Mouse (Mus musculus) forebrain, embryonic 15.5 days (tissue): ENCODE data around the gene Ccdc121. TPM values are rescaled to one million over a fixed set of nuclear protein-coding genes. Genes with fewer than 3 reads are reported as not detected.
A peak's percentile ranks its signal among the peaks of the same experiment; 100 is the strongest.

ENCODE experiments used
- ATAC-seq: fragments of 200-750 bp; cut with Nextera tagmentation; replicated peaks from 2 replicates; pipeline ENCODE4 v1.8.0; 2017; ENCODE audit warnings: mild to moderate bottlenecking, moderate TSS enrichment, moderate library complexity
- H3K27ac ChIP-seq: fragments of 300-500 bp; sonication (generic); replicated peaks from 2 replicates; pipeline ENCODE4 v1.5.1; 2015; ENCODE audit warnings: mild to moderate bottlenecking, inconsistent platforms
- H3K27me3 ChIP-seq: fragments of 300-500 bp; sonication (generic); 2 replicates; pipeline ENCODE4 v1.6.1; 2015; ENCODE audit warnings: inconsistent platforms
- H3K36me3 ChIP-seq: fragments of 300-500 bp; sonication (generic); 2 replicates; pipeline ENCODE4 v1.6.1; 2015; ENCODE audit warnings: mild to moderate bottlenecking, inconsistent platforms
- H3K4me1 ChIP-seq: fragments of 300-500 bp; sonication (generic); 2 replicates; pipeline ENCODE4 v1.6.1; 2015; ENCODE audit warnings: inconsistent platforms
- H3K4me2 ChIP-seq: fragments of 300-500 bp; sonication (generic); replicated peaks from 2 replicates; pipeline ENCODE4 v1.6.1; 2015; ENCODE audit warnings: mild to moderate bottlenecking, inconsistent platforms
- H3K4me3 ChIP-seq: fragments of 300-500 bp; sonication (generic); 2 replicates; pipeline ENCODE4 v1.5.1; 2015; ENCODE audit warnings: mild to moderate bottlenecking, inconsistent platforms
- H3K9ac ChIP-seq: fragments of 300-500 bp; sonication (generic); replicated peaks from 2 replicates; pipeline ENCODE4 v1.6.1; 2015; ENCODE audit warnings: mild to moderate bottlenecking, inconsistent platforms
- H3K9me3 ChIP-seq: fragments of 300-500 bp; sonication (generic); 2 replicates; pipeline ENCODE4 v1.6.1; 2016; ENCODE audit warnings: inconsistent platforms
- WGBS: fragments of 180-500 bp; shearing (Covaris S2); methylation state at CpG from one replicate; pipeline ENCODE4 v1.1.7; 2015; ENCODE audit warnings: mixed read lengths; 5-methylcytosine and 5-hydroxymethylcytosine counted together
- polyA plus RNA-seq: library from polyadenylated mRNA; unstranded; fragments of >200 nt; fragmentation: Nextera tagmentation; extraction: Ambion mirVana; gene quantifications from 2 replicates; pipeline ENCODE4 v1.2.1, GENCODE M21; 2015

Ccdc121 gene
- polyA plus RNA-seq, result 0.11 TPM in 1 of 2 replicates, not detected in the other

DNA sequence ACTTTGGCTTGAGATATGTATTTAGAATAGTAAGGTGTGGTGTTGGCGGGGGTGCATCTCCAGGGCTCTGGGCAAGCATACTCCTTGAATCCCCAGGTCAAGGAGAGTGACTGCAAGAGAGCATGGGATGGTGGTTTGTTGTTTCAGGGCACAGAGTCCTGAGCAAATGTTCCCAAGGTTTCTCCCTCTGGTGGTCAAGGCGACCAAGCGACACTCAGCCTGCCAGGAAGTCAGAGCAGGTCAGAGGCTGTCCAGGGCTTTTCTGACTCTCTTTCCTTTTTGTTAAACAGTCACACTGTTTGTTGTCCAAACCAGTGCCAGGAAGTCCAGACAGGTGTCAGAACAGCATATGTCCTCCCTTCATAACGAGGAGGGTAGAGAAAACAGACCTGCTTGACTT is at the start of gene Ccdc121:
TSS of gene Ccdc121 (minus strand) at position 145 of the 400 bp plus-strand sequence.
- H3K27me3 ChIP-seq, result no peaks in the 10 kb centered on the region
- H3K27ac ChIP-seq, result no peak within 1 kb of the TSS
- H3K4me3 ChIP-seq, result no peak within 1 kb of the TSS
- H3K36me3 ChIP-seq, result no peaks in the 10 kb centered on the region
- no peak for ATAC-seq
- no peak within 1 kb of the TSS for H3K4me2 ChIP-seq
- no peaks in the 10 kb centered on the region for H3K4me1 ChIP-seq
- 60% methylated on average over 4 of the region's 4 CpGs for WGBS
- no peaks in the 10 kb centered on the region for H3K9me3 ChIP-seq
- no peak within 1 kb of the TSS for H3K9ac ChIP-seq

DNA sequence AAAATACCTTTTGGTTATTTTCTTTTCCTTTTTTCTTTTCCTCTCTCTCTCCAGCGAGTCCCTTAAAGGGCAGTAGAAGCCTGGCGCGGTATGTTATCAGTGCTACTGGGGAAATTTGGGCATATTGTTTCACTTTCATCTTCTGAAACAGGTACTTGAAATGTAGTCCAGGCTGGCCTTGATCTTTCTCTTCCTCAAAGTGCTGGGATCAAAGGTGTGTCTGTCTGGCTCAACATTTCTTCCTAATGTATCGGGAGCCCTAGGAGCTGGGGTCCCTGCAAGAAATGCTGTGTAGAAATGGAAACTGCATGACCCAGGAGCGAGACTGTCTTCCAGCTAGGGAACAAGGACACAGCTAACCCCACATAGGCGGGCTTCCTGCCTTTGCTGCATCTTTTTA is 49.1 kb upstream of the Ccdc121 start:
- no peaks in the 10 kb centered on the region for H3K27me3 ChIP-seq
- 88% methylated on average over 6 of the region's 6 CpGs for WGBS
- H3K4me3 ChIP-seq, result no peak overlapping the region
- no peak overlapping the region for H3K4me2 ChIP-seq
- H3K36me3 ChIP-seq, result no peaks in the 10 kb centered on the region
- ATAC-seq, result no peak
- H3K9me3 ChIP-seq, result no peaks in the 10 kb centered on the region
- H3K27ac ChIP-seq, result peak overlapping the region; percentile 72
- peaks cover 24% of the 10 kb centered on the region for H3K4me1 ChIP-seq
- no peak overlapping the region for H3K9ac ChIP-seq

DNA sequence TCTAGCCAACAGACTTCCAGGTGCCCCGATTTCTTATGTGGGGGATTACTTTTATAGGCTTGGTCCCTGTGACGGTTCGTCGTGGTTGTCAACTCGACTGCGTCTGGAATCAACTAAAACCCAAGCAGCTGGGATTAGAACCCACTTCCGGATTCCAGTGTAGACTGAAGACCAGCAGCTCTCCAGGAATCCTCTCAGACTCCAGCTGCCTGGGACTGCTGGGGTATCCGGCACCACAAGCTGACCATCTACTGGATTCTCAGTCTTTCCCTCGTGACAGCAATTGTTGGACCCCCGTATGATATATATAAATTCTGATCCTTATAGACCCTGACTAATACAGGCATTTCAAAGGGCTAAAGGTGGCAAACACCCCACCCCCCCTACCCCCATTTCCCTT is 48.4 kb upstream of the Ccdc121 start:
- no peaks in the 10 kb centered on the region for H3K36me3 ChIP-seq
- ATAC-seq, result no peak
- WGBS, result 86% methylated on average over 10 of the region's 10 CpGs
- H3K4me3 ChIP-seq, result no peak overlapping the region
- no peak overlapping the region for H3K27ac ChIP-seq
- no peaks in the 10 kb centered on the region for H3K27me3 ChIP-seq
- no peak overlapping the region for H3K9ac ChIP-seq
- H3K9me3 ChIP-seq, result no peaks in the 10 kb centered on the region
- H3K4me1 ChIP-seq, result peaks cover 24% of the 10 kb centered on the region
- no peak overlapping the region for H3K4me2 ChIP-seq

DNA sequence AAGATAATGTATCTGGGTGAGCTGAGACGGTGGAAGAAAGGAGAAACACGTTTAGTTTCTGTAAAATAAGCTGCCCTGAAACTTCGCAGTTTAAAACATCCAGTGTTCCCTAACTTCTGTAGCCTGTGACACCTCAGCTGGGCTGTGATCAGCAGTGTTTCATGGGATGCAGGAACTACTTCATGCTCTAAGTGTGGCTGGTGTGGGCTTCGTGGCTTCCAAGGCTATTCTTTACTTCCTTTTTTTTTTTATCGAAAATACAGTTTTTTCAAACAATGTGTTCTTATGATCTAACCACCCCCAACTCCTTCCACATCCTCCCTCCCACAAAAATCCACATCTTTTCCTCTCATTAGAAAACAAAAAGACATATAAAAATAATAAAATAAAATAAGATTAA is 44.2 kb upstream of the Ccdc121 start:
- H3K4me1 ChIP-seq, result peaks cover 18% of the 10 kb centered on the region; the same call in 1 of the 2 replicates
- WGBS, result 89% methylated on average over 5 of the region's 5 CpGs
- no peaks in the 10 kb centered on the region for H3K27me3 ChIP-seq
- no peak overlapping the region for H3K4me3 ChIP-seq
- H3K36me3 ChIP-seq, result no peaks in the 10 kb centered on the region
- H3K9me3 ChIP-seq, result no peaks in the 10 kb centered on the region
- no peak overlapping the region for H3K4me2 ChIP-seq
- H3K9ac ChIP-seq, result no peak overlapping the region
- ATAC-seq, result no peak
- no peak overlapping the region for H3K27ac ChIP-seq

DNA sequence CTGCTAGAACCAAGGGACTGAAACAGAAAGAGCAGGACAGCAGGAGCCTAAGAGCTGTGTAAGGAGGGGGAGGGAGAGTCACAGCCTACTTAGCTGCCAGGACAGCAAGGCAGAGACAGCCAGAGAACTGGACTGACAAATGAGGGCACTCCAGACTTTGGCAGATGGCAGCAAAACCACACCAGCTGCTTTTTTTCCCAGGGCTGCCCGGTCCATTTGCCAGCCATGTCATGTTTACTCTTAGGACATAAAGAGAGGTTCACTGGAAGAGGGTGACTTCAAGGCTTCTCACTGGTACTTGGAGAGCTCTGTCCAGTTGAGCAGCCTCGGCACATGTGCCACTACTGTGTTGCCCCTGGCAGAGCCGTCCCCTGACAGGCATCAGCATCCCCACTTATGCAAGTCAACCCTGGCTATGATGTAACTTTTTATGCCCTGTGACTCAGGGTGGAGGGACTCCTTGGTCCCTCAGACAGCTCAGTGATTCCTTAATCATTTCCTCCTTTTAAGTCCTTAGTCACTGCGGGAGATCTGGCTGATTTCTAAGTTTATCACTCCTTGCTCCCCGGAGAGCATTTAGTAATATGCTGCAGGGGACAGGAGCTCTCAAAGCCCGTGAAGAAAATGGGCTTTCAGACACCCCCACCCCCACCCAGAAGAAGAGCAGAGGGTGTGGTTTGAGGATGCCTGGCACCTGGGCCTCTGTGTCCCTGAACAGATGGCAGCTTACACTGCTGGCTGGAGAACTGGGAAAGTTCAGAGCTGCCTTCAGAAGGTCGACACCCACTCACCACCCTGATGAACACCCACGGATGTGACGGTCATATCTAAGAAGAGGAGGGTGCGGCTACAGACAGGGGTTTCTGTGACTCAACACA is 41.5 kb upstream of the Ccdc121 start:
- Histone ChIP-seq H3K4me1 (peaks cover 15% of the 10 kb centered on the region; the same call in 1 of the 2 replicates), H3K9ac (no peak overlapping the region), H3K36me3 (no peaks in the 10 kb centered on the region), H3K4me3 (no peak overlapping the region), H3K27me3 (no peaks in the 10 kb centered on the region), H3K4me2 (no peak overlapping the region), H3K9me3 (no peaks in the 10 kb centered on the region), H3K27ac (no peak overlapping the region)
- 41% methylated on average over 10 of the region's 10 CpGs for WGBS
- ATAC-seq, result peak; percentile 78

DNA sequence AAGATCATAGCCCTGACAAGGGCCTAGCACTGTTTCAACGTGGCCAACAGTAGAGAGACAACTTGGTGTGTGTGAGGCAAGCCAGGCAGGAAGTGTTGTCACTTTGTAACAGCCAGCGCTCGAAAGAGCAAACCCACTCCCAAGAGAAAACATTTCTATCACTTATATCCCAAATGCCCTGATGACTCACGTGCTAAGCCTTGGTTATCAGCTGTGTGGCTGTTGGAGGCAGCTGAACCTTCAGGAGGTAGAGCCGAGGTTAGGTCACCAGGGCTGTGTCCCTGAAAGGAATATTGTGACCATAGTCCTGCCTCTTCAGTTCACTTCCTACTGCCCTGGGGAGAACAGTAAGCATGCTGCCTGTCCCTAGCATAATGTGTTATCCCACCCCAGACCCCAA is 39.6 kb upstream of the Ccdc121 start:
- no peak for ATAC-seq
- Histone ChIP-seq H3K9me3 (no peaks in the 10 kb centered on the region), H3K4me2 (no peak overlapping the region), H3K9ac (no peak overlapping the region), H3K4me1 (peaks cover 15% of the 10 kb centered on the region; the same call in 1 of the 2 replicates), H3K27ac (no peak overlapping the region), H3K27me3 (no peaks in the 10 kb centered on the region), H3K36me3 (no peaks in the 10 kb centered on the region), H3K4me3 (no peak overlapping the region)
- WGBS, result 72% methylated on average over 5 of the region's 5 CpGs

DNA sequence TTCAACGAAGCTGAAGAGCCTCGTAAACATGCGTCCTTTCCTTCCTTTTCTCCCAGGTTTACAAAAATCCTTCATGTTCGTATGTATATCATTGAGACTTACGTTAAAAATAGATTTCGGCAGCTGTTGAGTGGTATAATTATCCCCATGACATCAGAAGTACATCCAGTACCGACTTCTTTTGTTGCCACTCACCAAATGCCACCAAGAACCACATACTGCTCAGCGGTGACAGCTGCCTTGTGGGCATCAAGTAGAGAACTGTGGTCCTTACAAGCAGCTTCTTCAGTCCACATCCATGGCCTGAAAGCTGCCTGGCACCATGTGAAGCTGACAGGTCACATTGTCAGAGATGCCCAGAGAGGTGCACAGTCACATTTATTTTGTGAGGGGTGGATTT is 38.7 kb upstream of the Ccdc121 start:
- Histone ChIP-seq H3K4me2 (no peak overlapping the region), H3K4me1 (peaks cover 15% of the 10 kb centered on the region; the same call in 1 of the 2 replicates), H3K9ac (no peak overlapping the region), H3K36me3 (no peaks in the 10 kb centered on the region), H3K9me3 (no peaks in the 10 kb centered on the region), H3K27me3 (no peaks in the 10 kb centered on the region), H3K4me3 (no peak overlapping the region), H3K27ac (no peak overlapping the region)
- WGBS, result 77% methylated on average over 8 of the region's 8 CpGs
- ATAC-seq, result no peak

DNA sequence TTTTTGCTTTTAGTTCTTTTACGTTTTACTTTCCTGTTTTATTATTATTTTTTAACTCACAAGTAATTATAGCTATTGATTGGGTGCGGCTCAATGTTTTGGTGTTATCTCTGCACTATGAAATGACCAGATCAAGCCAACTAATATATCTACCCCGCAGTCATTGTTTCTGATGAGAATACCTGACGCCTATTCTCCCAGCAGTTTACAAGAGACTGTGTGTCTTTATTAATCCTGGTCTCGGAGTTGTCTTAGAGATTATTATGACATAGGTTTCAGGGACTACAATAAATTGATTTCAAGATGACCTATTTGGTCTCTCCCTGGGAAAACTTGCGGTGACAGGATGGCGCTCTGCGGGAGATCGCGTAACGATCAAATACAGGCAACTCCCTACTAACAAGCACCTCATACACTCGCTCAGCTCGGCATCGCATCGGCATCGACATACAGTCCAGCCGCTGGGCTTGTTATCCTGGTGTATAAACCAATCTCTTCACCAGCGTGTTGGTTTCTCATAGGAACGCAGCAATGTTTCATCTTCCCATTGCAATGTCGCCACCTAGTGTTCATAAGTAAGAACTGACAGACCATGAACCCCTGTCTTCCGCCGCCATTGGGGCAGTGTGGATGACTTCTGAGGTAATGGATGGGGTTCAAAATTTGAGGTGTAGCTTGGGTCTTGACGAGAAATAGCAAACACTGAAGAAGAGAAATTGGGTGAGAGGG is 34.0 kb upstream of the Ccdc121 start:
- no peaks in the 10 kb centered on the region for H3K27me3 ChIP-seq
- no peak overlapping the region for H3K4me3 ChIP-seq
- WGBS, result 26% methylated on average over 23 of the region's 23 CpGs
- peak overlapping the region; percentile 37 for H3K4me2 ChIP-seq
- no peak overlapping the region for H3K27ac ChIP-seq
- H3K9me3 ChIP-seq, result no peaks in the 10 kb centered on the region
- no peaks in the 10 kb centered on the region for H3K36me3 ChIP-seq
- ATAC-seq, result peak; percentile 94
- no peak overlapping the region; the same call in 1 of the 2 replicates for H3K9ac ChIP-seq
- H3K4me1 ChIP-seq, result no peaks in the 10 kb centered on the region

DNA sequence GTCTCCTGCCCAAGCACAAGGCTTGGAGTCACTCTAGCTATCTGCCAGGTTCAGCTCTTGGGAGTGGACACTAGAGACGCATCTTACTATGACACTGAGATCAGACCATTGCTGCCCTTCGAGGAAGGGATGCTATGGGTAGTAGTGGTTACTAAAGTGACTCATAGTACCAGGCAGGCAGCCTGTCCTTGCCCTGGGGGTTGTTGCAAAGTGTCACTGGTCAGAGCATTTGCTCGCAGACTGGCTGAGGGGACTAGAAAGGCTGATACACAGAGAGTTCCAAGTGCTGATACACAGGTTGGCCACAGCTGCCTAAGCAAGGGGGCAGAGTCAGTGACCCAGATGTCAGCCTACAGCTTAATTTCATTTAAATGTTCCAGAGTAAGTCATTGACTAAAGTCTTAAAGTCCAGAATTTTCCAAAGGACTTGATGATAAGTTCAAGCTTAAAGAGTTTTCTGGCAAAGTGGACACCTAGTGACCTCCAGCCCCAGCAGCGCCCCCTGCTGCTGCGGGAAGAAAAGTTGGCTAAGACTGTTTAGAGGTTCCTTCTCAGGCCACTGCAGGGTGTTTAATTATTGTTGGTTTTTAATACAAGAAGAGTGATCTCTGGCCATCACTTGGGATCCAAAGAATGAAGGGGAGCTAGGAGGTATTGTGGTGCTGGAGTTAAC is 32.6 kb upstream of the Ccdc121 start:
- no peaks in the 10 kb centered on the region for H3K4me1 ChIP-seq
- no peaks in the 10 kb centered on the region for H3K36me3 ChIP-seq
- no peaks in the 10 kb centered on the region for H3K9me3 ChIP-seq
- H3K4me2 ChIP-seq, result no peak overlapping the region
- no peak overlapping the region for H3K27ac ChIP-seq
- no peak for ATAC-seq
- WGBS, result 83% methylated on average over 5 of the region's 5 CpGs
- H3K4me3 ChIP-seq, result no peak overlapping the region
- H3K9ac ChIP-seq, result no peak overlapping the region
- H3K27me3 ChIP-seq, result no peaks in the 10 kb centered on the region

DNA sequence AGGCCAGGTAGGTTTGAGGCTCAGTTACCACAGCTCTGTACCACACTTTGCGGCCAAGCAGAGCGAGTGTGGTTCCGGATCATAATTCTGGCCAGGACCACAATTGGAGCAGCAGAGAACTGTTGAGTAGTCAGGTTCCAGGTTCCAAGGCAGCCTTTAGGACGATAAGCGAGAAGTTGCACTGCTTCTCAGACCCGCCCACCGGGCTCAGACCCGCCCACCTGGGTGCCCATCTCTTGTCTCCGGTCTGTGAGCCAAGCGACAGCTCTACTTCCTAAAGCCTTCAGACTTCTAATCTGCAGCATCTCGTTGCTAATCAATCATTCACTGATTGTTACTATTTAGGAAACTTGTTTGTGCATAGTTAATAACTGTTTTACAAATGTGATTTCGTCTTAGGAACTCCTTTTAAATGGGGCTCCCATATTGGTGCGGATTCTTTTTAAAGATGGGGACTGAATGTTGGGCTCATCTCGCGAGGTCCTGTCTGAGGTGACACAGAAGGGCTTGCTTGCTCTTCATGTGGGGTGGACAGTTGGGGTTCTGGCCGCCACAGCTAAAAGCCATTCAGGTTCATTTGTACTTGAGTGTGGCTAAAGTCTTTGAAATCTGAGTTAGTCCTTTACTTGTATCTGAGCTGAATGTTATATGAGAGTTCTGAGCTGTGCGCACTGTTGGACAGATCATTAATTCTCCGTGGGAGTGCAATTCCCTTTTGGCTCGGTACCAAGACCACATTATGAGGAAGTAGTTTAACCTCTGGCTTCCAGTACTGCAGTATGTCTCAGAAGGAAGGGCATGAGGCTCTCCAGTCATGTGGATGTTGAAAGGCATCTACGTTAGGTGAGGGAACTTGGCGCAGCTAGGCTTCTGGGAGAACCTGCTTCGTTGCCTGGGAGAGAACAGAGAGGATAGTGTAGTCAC is 28.9 kb upstream of the Ccdc121 start:
- H3K27me3 ChIP-seq, result no peaks in the 10 kb centered on the region
- ATAC-seq, result no peak
- no peak overlapping the region for H3K9ac ChIP-seq
- H3K9me3 ChIP-seq, result no peaks in the 10 kb centered on the region
- 62% methylated on average over 22 of the region's 22 CpGs for WGBS
- H3K4me1 ChIP-seq, result no peaks in the 10 kb centered on the region
- H3K27ac ChIP-seq, result no peak overlapping the region
- no peak overlapping the region for H3K4me3 ChIP-seq
- H3K4me2 ChIP-seq, result no peak overlapping the region
- no peaks in the 10 kb centered on the region for H3K36me3 ChIP-seq
